Mouse (Mus musculus) kidney, postnatal 0 days (tissue): Measurements from ENCODE around the gene Sidt2. TPM values are rescaled to one million over a fixed set of nuclear protein-coding genes. Genes with fewer than 3 reads are reported as not detected.

ENCODE experiments used
- ATAC-seq: fragments of 200-750 bp; cut with Nextera tagmentation; replicated peaks from 2 replicates; pipeline ENCODE4 v1.8.0; 2017; ENCODE audit warnings: low read depth, moderate number of reproducible peaks, moderate TSS enrichment, moderate library complexity; ENCODE audit not compliant: low FRiP score
- DNase-seq: peaks from one replicate; pipeline ENCODE4 v3.0.0-alpha.2; 2016; ENCODE audit warnings: low spot score
- H3K27ac ChIP-seq: fragments of 300-500 bp; sonication (generic); 2 replicates; pipeline ENCODE4 v1.5.1; 2014; ENCODE audit warnings: mild to moderate bottlenecking
- H3K27me3 ChIP-seq: fragments of 300-500 bp; sonication (generic); 2 replicates; pipeline ENCODE4 v1.6.1; 2014; ENCODE audit warnings: low read length, mixed read lengths; ENCODE audit not compliant: insufficient read depth
- H3K36me3 ChIP-seq: fragments of 300-500 bp; sonication (generic); 2 replicates; pipeline ENCODE4 v1.6.1; 2014; ENCODE audit warnings: low read length, mixed read lengths; ENCODE audit not compliant: insufficient read depth
- H3K4me1 ChIP-seq: fragments of 300-500 bp; sonication (generic); replicated peaks from 2 replicates; pipeline ENCODE4 v1.6.1; 2014; ENCODE audit warnings: antibody characterized with exemption, low read length, mixed read lengths; ENCODE audit not compliant: insufficient read depth
- H3K4me2 ChIP-seq: fragments of 300-500 bp; sonication (generic); 2 replicates; pipeline ENCODE4 v1.6.1; 2014; ENCODE audit warnings: mild to moderate bottlenecking, low read length, moderate library complexity, mixed read lengths
- H3K4me3 ChIP-seq: fragments of 300-500 bp; sonication (generic); replicated peaks from 2 replicates; pipeline ENCODE4 v1.5.1; 2014; ENCODE audit warnings: low read depth, low read length
- H3K9ac ChIP-seq: fragments of 300-500 bp; sonication (generic); 2 replicates; pipeline ENCODE4 v1.6.1; 2014; ENCODE audit warnings: low read depth, low read length
- H3K9me3 ChIP-seq: fragments of 300-500 bp; sonication (generic); replicated peaks from 2 replicates; pipeline ENCODE4 v1.6.1; 2016; ENCODE audit warnings: low read length, inconsistent platforms, mixed read lengths
- CTCF ChIP-seq: IDR thresholded peaks from 2 replicates; pipeline ENCODE4 v1.5.1; 2016; ENCODE audit warnings: antibody characterized with exemption, low read depth, mild to moderate bottlenecking, moderate library complexity
- WGBS: fragments of 180-500 bp; shearing (Covaris S2); extraction: QIAGEN DNeasy Blood & Tissue Kit; methylation state at CpG from one replicate; pipeline ENCODE4 v1.1.7; 2014; 5-methylcytosine and 5-hydroxymethylcytosine counted together
- microRNA-seq: library from miRNA; unstranded; fragments of <30 nt; microRNA quantifications from one replicate; pipeline ENCODE4, GENCODE M21; 2016
- polyA plus RNA-seq: library from polyadenylated mRNA; unstranded; fragments of >200 nt; fragmentation: Nextera tagmentation; extraction: Ambion mirVana; gene quantifications from 2 replicates; pipeline ENCODE4 v1.2.1, GENCODE M21; 2015

The Sidt2 gene
- polyA plus RNA-seq, 1 experiment from 2014 or later, result 53.5 TPM

- under 1% methylated on average over 24 of the region's 27 CpGs for WGBS
- DNase-seq (peak; percentile 40), ATAC-seq (peak; percentile 50)
Measured at GRCm38 (mm10) chr9:45905811-45906237, 49.2 kb downstream of the Sidt2 start.

GRCm38 (mm10) chr9:45905196-45905595, 49.9 kb downstream of the Sidt2 start:
- H3K9me3 ChIP-seq, result no peaks in the 10 kb centered on the region
- H3K4me3 ChIP-seq, result peak overlapping the region; percentile 95
- no peaks in the 10 kb centered on the region for H3K27me3 ChIP-seq
- H3K27ac ChIP-seq, result no peak overlapping the region
- DNase-seq (no peak), ATAC-seq (no peak)
- peaks cover 18% of the 10 kb centered on the region; the same call in 1 of the 2 replicates for H3K36me3 ChIP-seq
- H3K4me1 ChIP-seq, result no peaks in the 10 kb centered on the region; the same call in 1 of the 2 replicates
- H3K9ac ChIP-seq, result no peak overlapping the region
- WGBS, result 48% methylated on average over 4 of the region's 4 CpGs
- TF ChIP-seq CTCF, result no peak
- peak overlapping the region; percentile 61 for H3K4me2 ChIP-seq

More at GRCm38 (mm10) chr9:45905811-45906237, 49.2 kb downstream of the Sidt2 start:
- Histone ChIP-seq H3K4me3 (peak overlapping the region; percentile 95), H3K4me1 (no peaks in the 10 kb centered on the region; the same call in 1 of the 2 replicates), H3K4me2 (peak overlapping the region; percentile 61), H3K9me3 (no peaks in the 10 kb centered on the region), H3K36me3 (peaks cover 24% of the 10 kb centered on the region; the same call in 1 of the 2 replicates), H3K9ac (peak overlapping the region; percentile 83), H3K27me3 (no peaks in the 10 kb centered on the region), H3K27ac (peak overlapping the region; percentile 94)
- no peak for TF ChIP-seq CTCF

- ATAC-seq, result no peak
- Histone ChIP-seq H3K27me3 (no peaks in the 10 kb centered on the region), H3K9me3 (no peaks in the 10 kb centered on the region), H3K4me2 (no peak overlapping the region), H3K4me1 (no peaks in the 10 kb centered on the region), H3K4me3 (no peak overlapping the region), H3K36me3 (peaks cover 44% of the 10 kb centered on the region), H3K9ac (no peak overlapping the region), H3K27ac (no peak overlapping the region)
- DNase-seq, result no peak
- no peak for TF ChIP-seq CTCF
Measured at GRCm38 (mm10) chr9:45893681-45894080, 61.4 kb downstream of the Sidt2 start.

Small RNA genes within 50 kb of the gene (microRNA-seq; reads per million reads assigned to microRNA genes)
- not detected for gene Mir7087

Other genes starting within 250 kb of the Sidt2 start
- gene Cep164, start 126.6 kb downstream of the Sidt2 start, polyA plus RNA-seq, result 20.1 and 20.6 TPM in 2 replicates
- 26.5 and 29.1 TPM in 2 replicates for gene Bace1, start 116.7 kb downstream of the Sidt2 start, polyA plus RNA-seq
- 18.2 and 19.7 TPM in 2 replicates for gene Pcsk7, start 48.8 kb downstream of the Sidt2 start, polyA plus RNA-seq
- 36.0 and 36.4 TPM in 2 replicates for gene Rnf214, start 48.3 kb downstream of the Sidt2 start, polyA plus RNA-seq
- gene Tagln, start 19.2 kb downstream of the Sidt2 start, polyA plus RNA-seq, result 116 and 126 TPM in 2 replicates
- 113 and 127 TPM in 2 replicates for gene Pafah1b2, start 57.4 kb upstream of the Sidt2 start, polyA plus RNA-seq
- 12.5 and 12.7 TPM in 2 replicates for gene Sik3, start 57.6 kb upstream of the Sidt2 start, polyA plus RNA-seq